Mouse (Mus musculus) CH12.LX (cell line): ENCODE results near the gene Ankrd12. TPM values are rescaled to one million over a fixed set of nuclear protein-coding genes. Genes with fewer than 3 reads are reported as not detected.

ENCODE experiments used
- DNase-seq: peaks from one replicate; pipeline ENCODE4 v3.0.0-alpha.2; 2013; ENCODE audit errors: extremely low read depth
- H3K27ac ChIP-seq: 2 replicates; pipeline ENCODE4 v1.5.1; 2012; ENCODE audit warnings: low read depth, mild to moderate bottlenecking, control low read depth, moderate library complexity; ENCODE audit not compliant: insufficient read depth
- H3K27me3 ChIP-seq: replicated peaks from 2 replicates; pipeline ENCODE3; 2012; ENCODE audit warnings: inconsistent platforms
- H3K36me3 ChIP-seq, 2 experiments: replicated peaks in 1 of 2; 2 replicates each; pipeline versions ENCODE3 to v1.6.1; 2012; ENCODE audit warnings: inconsistent platforms in 1 of 2, low read length in 1 of 2, mild to moderate bottlenecking in 1 of 2, mixed read lengths in 1 of 2, moderate library complexity in 1 of 2; ENCODE audit not compliant: control insufficient read depth in 1 of 2, insufficient read depth in 1 of 2
- H3K4me1 ChIP-seq, 2 experiments: 2 replicates each; pipeline ENCODE4 v1.6.1; 2012; ENCODE audit warnings: inconsistent platforms in 1 of 2, moderate library complexity in 1 of 2; ENCODE audit not compliant: insufficient read depth in 2 of 2, control insufficient read depth in 1 of 2
- H3K4me2 ChIP-seq: 2 replicates; pipeline ENCODE4 v1.6.1; 2012; ENCODE audit warnings: low read depth, mild to moderate bottlenecking, control low read depth; ENCODE audit not compliant: poor library complexity, insufficient read depth, severe bottlenecking
- H3K4me3 ChIP-seq, 3 experiments: fragments of 150-350 bp in 1 of 3; sonication (generic) in 1 of 3; replicated peaks in 1 of 3; 2 replicates each; pipeline versions ENCODE3 to v1.5.1; 2011 to 2012; ENCODE audit warnings: low read depth in 2 of 3, low read length in 2 of 3, mild to moderate bottlenecking in 2 of 3, moderate library complexity in 2 of 3, control low read depth in 1 of 3, improper control_type of control experiment in 1 of 3, inconsistent platforms in 1 of 3, mixed read lengths in 1 of 3; ENCODE audit not compliant: poor library complexity in 1 of 3
- H3K79me2 ChIP-seq: replicated peaks from 2 replicates; pipeline ENCODE4 v1.6.1; 2012; ENCODE audit warnings: mild to moderate bottlenecking, moderate library complexity; ENCODE audit not compliant: control insufficient read depth, poor library complexity, insufficient read depth, severe bottlenecking; ENCODE audit errors: extremely low read depth
- H3K9ac ChIP-seq: 2 replicates; pipeline ENCODE4 v1.6.1; 2012; ENCODE audit warnings: low read depth, mild to moderate bottlenecking, control low read depth, moderate library complexity; ENCODE audit not compliant: insufficient read depth
- H3K9me3 ChIP-seq: replicated peaks from 2 replicates; pipeline ENCODE3; 2012; ENCODE audit warnings: low read length, inconsistent platforms, mixed read lengths
- BHLHE40 ChIP-seq: IDR thresholded peaks from 2 replicates; pipeline ENCODE4 v1.6.1; 2011; ENCODE audit warnings: mild to moderate bottlenecking, low read depth, low read length, improper control_type of control experiment
- E2F4 ChIP-seq: IDR thresholded peaks from 2 replicates; pipeline ENCODE4 v1.6.1; 2011; ENCODE audit warnings: low read depth, low read length, improper control_type of control experiment; ENCODE audit not compliant: insufficient replicate concordance
- EP300 ChIP-seq: IDR thresholded peaks from 2 replicates; pipeline ENCODE4 v1.6.1; 2011; ENCODE audit warnings: low read length, improper control_type of control experiment
- HCFC1 ChIP-seq: IDR thresholded peaks from 2 replicates; pipeline ENCODE4 v1.6.1; 2012; ENCODE audit warnings: low read depth, mild to moderate bottlenecking, inconsistent platforms, low read length, improper control_type of control experiment
- JUND ChIP-seq: conservative IDR thresholded peaks from 2 replicates; pipeline ENCODE4 v1.6.1; 2011; ENCODE audit warnings: low read depth, low read length, improper control_type of control experiment
- MAFK ChIP-seq: IDR thresholded peaks from 2 replicates; pipeline ENCODE4 v1.6.1; 2011; ENCODE audit warnings: low read length, improper control_type of control experiment; ENCODE audit not compliant: insufficient replicate concordance
- MAZ ChIP-seq: IDR thresholded peaks from 2 replicates; pipeline ENCODE4 v1.6.1; 2012; ENCODE audit warnings: low read depth, mild to moderate bottlenecking, inconsistent platforms, low read length, improper control_type of control experiment, moderate library complexity
- MXI1 ChIP-seq: IDR thresholded peaks from 2 replicates; pipeline ENCODE4 v1.6.1; 2011; ENCODE audit warnings: mild to moderate bottlenecking, low read depth, low read length, improper control_type of control experiment
- PAX5 ChIP-seq: IDR thresholded peaks from 2 replicates; pipeline ENCODE4 v1.6.1; 2012; ENCODE audit warnings: low read length, inconsistent platforms, mixed read lengths
- POLR2A ChIP-seq: IDR thresholded peaks from 2 replicates; pipeline ENCODE4 v1.6.1; 2011; ENCODE audit warnings: low read depth, mild to moderate bottlenecking, improper control_type of control experiment, low read length
- SIN3A ChIP-seq: IDR thresholded peaks from 2 replicates; pipeline ENCODE4 v1.6.1; 2012; ENCODE audit warnings: low read length, improper control_type of control experiment, inconsistent platforms
- UBTF ChIP-seq: IDR thresholded peaks from 2 replicates; pipeline ENCODE4 v1.6.1; 2012; ENCODE audit warnings: low read depth, mild to moderate bottlenecking, inconsistent platforms, low read length, improper control_type of control experiment, moderate library complexity
- USF2 ChIP-seq: conservative IDR thresholded peaks from 2 replicates; pipeline ENCODE4 v1.6.1; 2011; ENCODE audit warnings: low read depth, low read length, improper control_type of control experiment
- ZKSCAN1 ChIP-seq: IDR thresholded peaks from 2 replicates; pipeline ENCODE4 v1.6.1; 2012; ENCODE audit warnings: low read depth, inconsistent platforms, low read length, improper control_type of control experiment, borderline replicate concordance
- ZMIZ1 ChIP-seq: IDR thresholded peaks from 2 replicates; pipeline ENCODE4 v1.6.1; 2012; ENCODE audit warnings: low read depth, mild to moderate bottlenecking, inconsistent platforms, low read length, improper control_type of control experiment
- dilution Hi-C: fragments of 300-500 bp; cut with MboI; formaldehyde crosslinking; loops from 2 replicates; pipeline ENCODE4 v1.14.3; 2020; ENCODE audit warnings: low sequenced_read_pairs; ENCODE audit not compliant: extremely low pct_unique_long_range_greater_than_20kb, extremely low pct_ligation_motif_present
- in situ Hi-C: fragments of 300-500 bp; cut with MboI; formaldehyde crosslinking; loops from 3 replicates; pipeline ENCODE4 v1.14.3; 2019; ENCODE audit warnings: low sequenced_read_pairs, low pct_ligation_motif_present, low pct_unique_long_range_greater_than_20kb, mixed read lengths
- polyA plus RNA-seq: library from polyadenylated mRNA; unstranded; fragments of >175 nt; gene quantifications from 2 replicates; pipeline ENCODE4 v1.2.1, GENCODE M21; 2012; ENCODE audit warnings: low read depth; ENCODE audit not compliant: insufficient read length
- total RNA-seq, 2 experiments: library from RNA; depleted of rRNA; stranded (reverse); fragments of 300-350 nt in 1 of 2; fragments of >200 nt in 1 of 2; gene quantifications; 2 replicates each; pipeline ENCODE4 v1.2.3; 2012 to 2014

Gene Ankrd12
- total and polyA plus RNA-seq, 3 experiments = 1.6 to 5.6 (median 1.7) TPM

- no peak overlapping the region for H3K27ac ChIP-seq
- dilution Hi-C loops = no loop called here
- H3K4me3 ChIP-seq = no peak overlapping the region
Observed at GRCm38 (mm10) chr17:65956993-65957781, 119.7 kb downstream of the Ankrd12 start.

GRCm38 (mm10) chr17:65956140-65956539 is 120.7 kb downstream of the Ankrd12 start:
- dilution Hi-C loops = no loop called here
- Histone ChIP-seq H3K4me2 (no peak overlapping the region), H3K9ac (no peak overlapping the region), H3K4me1 (peaks cover 6 to 8% of the 10 kb centered on the region in 2 experiments), H3K36me3 (no peaks in the 10 kb centered on the region), H3K4me3 (no peak overlapping the region), H3K27ac (no peak overlapping the region), H3K27me3 (no peaks in the 10 kb centered on the region), H3K9me3 (no peaks in the 10 kb centered on the region), H3K79me2 (no peaks in the 10 kb centered on the region)
- DNase-seq = no peak
- TF ChIP-seq MAFK = no peak
- no peak for TF ChIP-seq PAX5
- in situ Hi-C loops = loop anchor here (10.0 kb wide), 1 partner anchor 149 kb away; the partner anchor contains the start of gene Ndufv2

More at GRCm38 (mm10) chr17:65956993-65957781, 119.7 kb downstream of the Ankrd12 start:
- Histone ChIP-seq H3K9ac (no peak overlapping the region), H3K79me2 (no peaks in the 10 kb centered on the region), H3K4me2 (no peak overlapping the region), H3K27me3 (no peaks in the 10 kb centered on the region), H3K9me3 (peaks cover 4% of the 10 kb centered on the region), H3K4me1 (peaks cover 2 to 4% of the 10 kb centered on the region in 2 experiments; a peak in 3 of 4 replicates), H3K36me3 (no peaks in the 10 kb centered on the region)
- in situ Hi-C loops = loop anchor here (10.0 kb wide), 1 partner anchor 148 kb away; the partner anchor contains the start of gene Ndufv2
- TF ChIP-seq ZMIZ1 (no peak), ZKSCAN1 (no peak), POLR2A (no peak), USF2 (no peak), JUND (no peak), MXI1 (no peak), MAZ (no peak), HCFC1 (no peak), EP300 (no peak), SIN3A (no peak), BHLHE40 (no peak), E2F4 (no peak), UBTF (no peak), PAX5 (no peak)
- no peak for DNase-seq
